Mouse (Mus musculus): ENCODE measurements around the gene Shkbp1.
A peak's percentile ranks its signal among the peaks of the same experiment; 100 is the strongest.

The Shkbp1 gene

DNA sequence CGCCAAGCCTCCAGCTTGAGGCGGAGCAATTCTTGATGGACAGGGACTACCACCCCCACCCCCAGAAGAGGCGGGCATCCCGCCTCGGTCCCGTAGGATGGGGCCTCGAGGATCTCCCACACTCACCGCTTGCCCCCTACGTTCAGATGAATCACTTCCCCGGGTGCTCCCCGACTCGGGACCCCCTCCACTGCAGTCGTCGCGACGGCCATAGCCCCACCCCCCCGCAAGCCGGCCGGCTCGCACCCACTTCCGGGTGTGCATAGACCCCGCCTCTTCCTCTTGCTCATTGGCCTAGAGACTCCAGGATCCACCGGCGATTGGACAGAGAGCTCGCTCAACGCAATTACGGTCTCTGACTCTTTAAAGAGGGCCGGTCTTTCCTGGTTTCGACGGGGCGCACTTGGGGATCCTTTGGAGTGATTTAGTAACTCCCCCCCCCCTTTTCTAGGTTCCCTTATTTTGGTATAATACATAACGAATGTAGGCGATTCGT lies at the start of gene Shkbp1:
TSS of gene Shkbp1 (minus strand) at position 275 of the 496 bp plus-strand sequence.
- DNase-seq = peak; percentile 87 to 90

DNA sequence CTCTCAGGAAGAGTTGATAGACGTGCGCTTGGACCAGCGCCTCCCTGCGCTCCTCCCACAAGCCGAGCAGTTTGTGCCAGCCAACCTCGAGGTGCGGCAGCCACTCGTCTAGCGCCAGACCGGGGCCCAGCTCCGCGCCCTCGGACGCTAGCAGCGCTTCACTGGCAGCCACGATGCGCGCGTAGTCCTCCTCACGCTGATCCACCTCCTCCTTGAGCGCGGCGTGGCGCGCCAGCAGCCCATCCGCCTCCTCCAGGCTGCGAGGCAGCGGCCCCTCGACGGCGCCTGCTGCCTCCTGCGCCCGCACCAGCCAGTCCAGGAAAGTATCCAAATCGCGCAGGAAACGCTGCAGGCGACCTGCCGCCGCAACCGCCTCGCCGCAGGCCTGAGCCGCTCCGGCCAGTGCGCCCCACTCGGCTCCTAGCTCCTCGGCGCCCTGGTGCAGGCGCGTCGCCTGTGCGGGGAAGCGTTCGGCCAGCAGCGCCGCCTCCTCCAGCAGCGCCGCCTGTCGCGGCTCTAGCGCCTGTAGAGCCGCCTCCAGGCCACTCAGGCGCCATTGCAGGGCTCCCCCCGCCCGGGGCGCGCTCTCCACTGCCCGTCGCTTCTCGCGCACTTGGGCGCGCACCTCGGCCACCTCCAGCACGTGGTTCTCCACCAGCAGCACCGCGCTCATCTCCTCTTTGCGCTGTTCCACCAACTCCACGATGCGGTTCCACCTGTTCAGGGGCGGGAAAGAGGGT lies 48.6 kb upstream of the Shkbp1 start:
- peak; percentile 61 to 62 for DNase-seq

DNA sequence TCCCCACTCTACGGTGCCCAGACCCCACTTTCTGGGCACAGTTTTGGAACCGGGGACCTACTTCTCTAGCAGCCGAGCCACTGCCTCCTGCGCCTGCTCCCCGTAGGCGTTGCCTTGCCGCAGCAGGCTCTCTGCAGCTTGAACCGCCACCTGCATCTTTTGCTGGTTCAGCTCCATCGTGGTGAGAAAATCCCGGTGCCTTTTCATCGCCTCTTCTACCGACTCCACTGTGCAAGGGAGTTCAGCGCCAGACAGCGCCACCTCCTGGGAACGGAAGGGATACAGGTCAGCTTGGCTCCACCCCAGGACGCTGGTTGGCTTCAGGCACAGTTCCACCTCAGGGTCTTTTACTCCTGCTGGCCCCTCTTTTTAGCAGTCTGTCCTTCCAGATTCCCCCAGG lies 46.9 kb upstream of the Shkbp1 start:
- DNase-seq = peak; percentile 92 to 95

- no peak for DNase-seq
These were observed 44.7 kb upstream of the Shkbp1 start for GRCm38 (mm10) chr7:27400545-27400944.

DNA sequence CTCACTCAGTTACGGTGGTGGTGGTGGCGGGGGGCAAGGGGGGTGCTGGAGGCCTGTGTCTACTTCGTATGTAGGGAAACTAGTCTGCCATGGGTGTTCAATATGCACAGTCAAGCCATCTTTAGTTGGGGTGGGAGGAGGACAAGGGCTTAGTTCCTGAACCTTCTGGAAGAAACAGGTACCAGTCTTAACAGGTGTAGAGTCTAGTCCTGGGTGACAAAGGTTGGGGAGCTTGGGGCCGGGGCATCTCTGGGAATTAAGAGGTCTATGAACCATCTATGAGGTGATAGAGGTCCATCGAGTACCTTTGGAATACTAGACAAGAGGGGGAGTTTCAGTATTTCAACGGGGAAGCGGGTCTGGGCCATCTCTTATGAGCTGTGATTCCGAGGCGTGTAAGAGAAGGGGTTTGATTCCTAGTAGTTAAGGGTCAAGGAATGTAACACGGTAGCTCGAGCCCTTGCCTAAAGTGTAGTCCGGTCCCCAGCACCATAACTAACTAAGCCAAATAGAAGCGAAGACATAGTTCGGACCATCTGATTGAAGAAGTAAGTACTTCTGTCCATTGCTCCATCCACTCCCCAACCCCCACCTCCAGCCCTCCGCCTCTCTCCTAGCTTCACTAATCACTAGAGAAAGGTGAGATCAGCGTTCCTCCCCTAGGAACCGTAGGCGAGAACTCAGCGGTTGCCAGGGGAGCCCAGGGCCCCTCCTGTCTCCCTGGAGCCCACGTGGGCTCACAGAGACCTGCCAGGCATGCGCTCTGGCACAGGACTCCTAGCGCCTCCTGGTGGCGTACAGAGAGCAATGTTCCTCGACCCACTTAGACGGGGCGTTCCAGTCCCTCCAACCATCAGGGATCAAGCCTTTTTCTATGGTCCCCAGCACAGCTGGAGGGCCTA lies 41.5 kb upstream of the Shkbp1 start:
- peak; percentile 57 to 82 for DNase-seq

DNA sequence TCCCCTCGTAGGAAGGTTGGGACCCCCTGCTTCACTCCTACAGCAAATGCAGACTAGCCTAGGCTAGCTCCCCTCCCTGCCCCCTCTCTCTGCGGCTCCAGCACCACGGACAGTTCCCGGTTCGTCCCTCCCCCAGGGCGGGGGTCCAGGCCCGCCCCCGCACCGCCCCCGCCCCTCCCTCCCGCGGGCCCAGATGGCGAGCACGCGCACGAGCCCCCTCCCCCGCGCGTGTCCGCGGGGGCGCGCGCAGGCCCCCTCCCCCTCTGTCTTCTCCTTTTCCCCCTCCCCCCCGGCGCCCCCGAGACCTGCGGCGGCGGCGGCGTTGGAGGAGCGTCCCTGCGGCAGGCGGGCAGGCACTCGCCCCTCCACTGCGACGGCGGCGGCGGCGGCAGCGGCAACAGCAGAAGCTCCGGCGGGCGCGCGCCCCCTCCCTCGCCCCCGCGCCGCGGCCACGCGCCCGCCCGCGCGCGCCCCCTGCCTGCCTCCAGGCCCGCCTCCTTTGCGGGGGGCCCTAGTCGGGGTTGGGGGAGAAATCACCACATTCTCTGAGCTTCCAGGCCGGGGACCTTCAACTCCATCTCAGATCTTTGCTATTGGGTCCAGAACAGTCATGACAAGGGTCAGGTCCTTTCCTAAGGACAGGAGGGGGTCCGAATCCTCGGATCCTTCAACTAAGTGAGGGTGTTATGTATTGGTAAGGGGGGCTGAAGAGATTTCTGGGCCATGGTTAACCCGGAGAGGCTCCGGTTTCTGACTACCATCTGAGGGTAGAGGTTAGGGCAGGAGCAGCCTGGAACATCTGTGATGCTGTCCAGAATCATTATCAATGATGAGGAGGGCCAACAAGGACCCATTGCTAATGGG lies 40.6 kb upstream of the Shkbp1 start:
- peak; percentile 82 to 84 for DNase-seq

GRCm38 (mm10) chr7:27395521-27396183 lies 39.8 kb upstream of the Shkbp1 start:
- peak; percentile 51 to 63 for DNase-seq

DNA sequence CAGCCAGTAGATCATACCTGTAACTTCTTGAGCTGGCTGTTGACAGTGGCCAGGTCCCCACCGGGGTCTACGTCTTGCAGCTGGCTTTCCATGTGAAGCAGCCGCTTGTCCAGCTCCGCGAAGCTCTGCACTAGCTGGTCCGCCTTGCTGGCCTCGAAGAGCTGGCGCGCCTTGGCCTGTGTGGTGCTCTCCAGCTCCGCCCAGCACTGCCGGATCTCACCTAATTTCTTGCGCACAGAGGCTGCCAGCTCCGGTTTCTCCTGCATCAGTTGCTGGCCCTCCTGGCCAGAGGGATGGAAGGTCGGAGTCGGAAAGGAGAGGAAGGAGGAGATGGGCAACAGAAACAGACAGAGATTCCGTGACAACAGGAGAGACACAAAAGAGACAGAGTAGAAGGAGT lies 35.6 kb upstream of the Shkbp1 start:
- DNase-seq = no peak

GRCm38 (mm10) chr7:27389213-27389612 lies 33.4 kb upstream of the Shkbp1 start:
- no peak for DNase-seq

DNA sequence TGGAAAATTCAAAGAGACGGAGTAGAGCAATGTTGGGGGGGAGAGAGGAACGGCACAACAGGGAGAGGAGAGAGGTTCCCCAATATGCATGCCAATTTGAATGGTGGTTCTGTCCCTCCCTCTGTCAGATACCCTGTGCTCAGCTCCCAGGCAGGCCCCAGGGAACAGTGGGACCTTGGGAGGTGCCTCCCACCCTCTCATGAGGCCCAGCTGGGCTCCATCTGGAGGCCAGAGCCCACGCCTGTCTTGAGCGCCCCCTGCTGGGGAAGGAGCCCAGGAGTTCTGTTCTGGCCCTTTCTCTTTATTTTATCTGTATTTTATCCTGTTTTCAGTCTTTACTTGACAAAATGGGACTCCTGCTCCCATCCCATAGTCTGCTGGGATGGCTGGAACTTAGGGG lies 28.9 kb upstream of the Shkbp1 start:
- DNase-seq = peak in 1 of 2 experiments; percentile 75

- DNase-seq = peak in 1 of 2 experiments; percentile 57
These were observed 28.3 kb upstream of the Shkbp1 start for GRCm38 (mm10) chr7:27384134-27384533.

DNA sequence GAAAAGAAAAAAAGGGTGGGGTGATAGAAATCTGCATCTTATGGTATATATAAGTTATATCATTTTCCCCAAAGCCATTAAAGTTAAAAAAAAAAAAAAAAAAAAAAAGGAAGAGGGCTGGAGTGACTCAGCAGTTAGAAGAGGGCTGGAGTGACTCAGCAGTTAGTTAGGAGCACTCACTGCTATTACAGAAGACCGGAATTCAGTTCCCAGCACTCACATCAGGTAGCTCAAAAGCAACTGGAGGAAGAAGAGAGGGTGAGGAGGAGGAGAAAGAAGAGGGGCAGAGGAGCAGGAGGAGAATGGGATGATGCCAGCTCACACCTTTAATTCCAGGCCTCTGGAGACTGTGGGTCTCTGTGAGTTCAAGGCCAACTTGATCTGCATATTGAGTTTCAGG lies 27.4 kb upstream of the Shkbp1 start:
- no peak for DNase-seq

- DNase-seq = no peak
These were observed 25.7 kb upstream of the Shkbp1 start for GRCm38 (mm10) chr7:27381560-27381959.

GRCm38 (mm10) chr7:27381009-27381408 lies 25.2 kb upstream of the Shkbp1 start:
- no peak for DNase-seq

GRCm38 (mm10) chr7:27379836-27380235 lies 24.0 kb upstream of the Shkbp1 start:
- no peak for DNase-seq

GRCm38 (mm10) chr7:27378431-27378830 lies 22.6 kb upstream of the Shkbp1 start:
- peak; percentile 77 to 84 for DNase-seq

GRCm38 (mm10) chr7:27375274-27375673 lies 19.5 kb upstream of the Shkbp1 start:
- DNase-seq = no peak

DNA sequence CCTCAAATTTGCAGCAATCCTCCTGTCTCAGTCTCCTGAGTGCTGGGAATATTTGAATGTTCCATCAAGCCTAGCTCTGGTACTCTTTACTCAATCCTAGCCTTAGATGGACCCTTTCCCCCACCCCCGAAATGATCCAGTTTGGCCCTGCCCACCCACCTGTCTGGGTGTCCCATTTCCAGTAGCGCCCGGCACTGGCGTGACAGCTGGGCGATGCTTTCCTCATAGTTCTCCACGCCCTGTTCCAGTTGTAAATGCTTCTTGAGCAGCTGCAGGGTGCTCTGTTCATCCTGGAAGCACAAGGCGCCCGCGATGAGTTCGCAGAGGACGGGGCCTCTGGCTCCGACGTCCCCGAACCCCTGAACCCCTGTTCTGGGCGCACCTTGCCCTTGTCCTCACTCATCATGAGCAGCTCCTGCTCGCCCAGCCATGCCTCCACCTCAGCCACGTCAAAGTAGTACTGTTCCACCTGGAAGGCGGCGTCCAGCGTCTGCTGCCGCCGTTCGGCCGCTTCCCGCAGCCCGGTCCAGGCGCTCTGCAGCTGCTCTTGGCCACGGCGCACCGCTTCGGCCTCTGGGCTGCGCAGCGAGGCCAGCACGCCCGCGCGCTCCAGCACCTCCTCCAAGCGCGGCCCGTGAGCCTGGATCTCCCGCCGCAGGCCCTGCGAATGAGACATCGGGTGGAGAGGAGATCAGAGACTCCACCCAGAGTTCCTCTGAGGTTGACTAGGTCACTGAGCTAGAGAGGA lies 16.1 kb upstream of the Shkbp1 start:
- DNase-seq = no peak

DNA sequence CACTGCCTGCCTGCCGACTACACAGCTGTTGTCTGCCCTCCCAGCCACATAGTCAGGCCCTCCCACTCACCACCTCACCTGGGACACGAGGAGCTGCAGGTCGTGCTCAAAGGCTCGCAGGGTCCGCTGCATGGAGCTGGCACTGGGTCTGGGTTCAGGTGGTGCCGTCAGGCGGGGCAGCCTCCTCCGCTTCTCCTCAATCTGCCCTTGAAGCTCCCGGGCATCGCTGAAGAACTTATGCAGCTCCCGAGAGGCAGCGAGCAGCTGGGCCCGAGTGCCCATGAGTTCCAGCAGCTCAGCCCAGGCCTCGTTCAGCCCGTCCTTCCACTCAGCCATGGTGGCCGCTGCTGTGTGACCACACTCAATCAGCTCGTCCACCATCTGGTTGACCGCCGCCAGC lies 13.3 kb upstream of the Shkbp1 start:
- DNase-seq = no peak

- no peak for DNase-seq
These were observed 12.2 kb upstream of the Shkbp1 start for GRCm38 (mm10) chr7:27367976-27368375.

DNA sequence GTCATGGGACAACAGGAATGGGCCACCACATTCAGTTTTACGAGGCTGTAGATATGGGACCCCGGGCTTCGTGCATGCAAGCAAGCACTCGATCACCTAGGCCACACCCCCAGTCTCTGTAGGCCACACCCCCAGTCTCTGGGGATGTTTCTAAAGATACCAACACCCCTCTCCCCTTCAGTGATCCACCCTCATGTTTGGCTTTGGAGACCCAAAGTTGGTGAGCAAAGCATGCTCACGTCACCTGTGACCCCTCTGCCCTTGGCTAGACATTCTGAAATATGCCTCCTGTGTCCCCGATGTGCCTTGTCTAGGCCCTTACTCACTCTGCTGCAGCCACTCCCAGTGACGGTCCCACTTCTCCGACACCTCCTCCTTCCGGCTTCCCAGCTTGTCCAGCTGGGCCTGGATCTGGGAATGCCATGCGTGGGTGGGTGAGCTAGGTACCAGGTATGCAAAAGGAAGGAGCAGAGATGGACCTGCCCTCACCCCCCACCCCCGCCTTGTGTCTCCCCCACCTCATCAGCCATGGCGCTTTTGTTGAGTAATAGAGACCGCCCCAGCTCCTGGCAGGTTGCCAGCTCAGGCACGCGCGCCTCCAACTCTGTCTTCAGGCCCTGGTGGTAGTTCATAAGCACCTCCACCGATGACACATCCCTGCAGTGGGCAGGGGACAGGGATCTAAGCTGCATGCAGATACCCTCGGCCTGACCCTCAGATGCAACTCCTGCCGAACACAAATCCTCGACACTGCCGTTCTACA lies 10.4 kb upstream of the Shkbp1 start:
- DNase-seq = no peak

Data from cerebellum, postnatal 14 days (tissue).